Mouse (Mus musculus): ENCODE results near the gene Pam. TPM values are rescaled to one million over a fixed set of nuclear protein-coding genes. Genes with fewer than 3 reads are reported as not detected.

The Pam gene
- polyA plus RNA-seq, 1 experiment: 35.4 TPM

DNA sequence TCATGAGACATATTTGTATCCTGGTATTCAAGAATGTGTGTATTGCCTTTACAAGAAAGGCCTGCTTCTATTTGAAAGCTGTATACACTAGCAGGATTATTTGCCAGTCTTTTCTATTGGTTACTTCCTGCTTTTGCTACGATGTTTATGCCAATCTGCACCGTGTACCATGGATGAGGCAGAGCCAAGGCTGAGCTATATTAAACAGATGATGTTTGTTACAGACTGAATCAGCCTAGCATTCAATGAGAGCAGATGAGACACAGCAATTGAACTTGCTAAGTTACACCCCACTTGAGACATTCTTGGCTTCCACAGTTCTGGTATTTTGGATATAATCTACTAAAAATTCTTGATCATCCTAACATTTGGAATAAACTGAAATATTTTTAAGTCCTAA lies 267.9 kb downstream of the Pam start:
- H3K27ac ChIP-seq (ENCODE audit: insufficient read depth, low read length): no peak overlapping the region
- no peak for TF ChIP-seq CTCF (IDR thresholded peaks at IDR 0.05; ENCODE audit: borderline replicate concordance, insufficient read depth, low read depth, low read length)
- no peak for TF ChIP-seq POLR2A (IDR thresholded peaks at IDR 0.05; ENCODE audit: borderline replicate concordance, insufficient read depth, low read length)
- no peaks in the 10 kb centered on the region for H3K27me3 ChIP-seq (ENCODE audit: control insufficient read depth, insufficient read depth, low read length)
- no peak for DNase-seq
- H3K4me1 ChIP-seq (ENCODE audit: control insufficient read depth, insufficient read depth, low read length): no peaks in the 10 kb centered on the region
- no peak overlapping the region for H3K4me3 ChIP-seq (replicated peaks; ENCODE audit: insufficient read depth, low read depth, low read length)
- 59% methylated on average over 2 of the region's 2 CpGs for WGBS

- no peak overlapping the region for H3K4me3 ChIP-seq (replicated peaks; ENCODE audit: insufficient read depth, low read depth, low read length)
- TF ChIP-seq POLR2A (IDR thresholded peaks at IDR 0.05; ENCODE audit: borderline replicate concordance, insufficient read depth, low read length) (no peak), CTCF (IDR thresholded peaks at IDR 0.05; ENCODE audit: borderline replicate concordance, insufficient read depth, low read depth, low read length) (no peak)
These were observed 272.5 kb downstream of the Pam start for GRCm38 (mm10) chr1:97822904-97823303.

GRCm38 (mm10) chr1:97822203-97822602 lies 273.2 kb downstream of the Pam start:
- Histone ChIP-seq H3K27ac (ENCODE audit: insufficient read depth, low read length) (no peak overlapping the region), H3K4me3 (replicated peaks; ENCODE audit: insufficient read depth, low read depth, low read length) (no peak overlapping the region), H3K4me1 (ENCODE audit: control insufficient read depth, insufficient read depth, low read length) (no peaks in the 10 kb centered on the region), H3K27me3 (ENCODE audit: control insufficient read depth, insufficient read depth, low read length) (no peaks in the 10 kb centered on the region)
- WGBS: 92% methylated on average over 5 of the region's 5 CpGs
- TF ChIP-seq CTCF (IDR thresholded peaks at IDR 0.05; ENCODE audit: borderline replicate concordance, insufficient read depth, low read depth, low read length) (no peak), POLR2A (IDR thresholded peaks at IDR 0.05; ENCODE audit: borderline replicate concordance, insufficient read depth, low read length) (no peak)
- DNase-seq: no peak

More at GRCm38 (mm10) chr1:97822904-97823303, 272.5 kb downstream of the Pam start:
- no peaks in the 10 kb centered on the region for H3K27me3 ChIP-seq (ENCODE audit: control insufficient read depth, insufficient read depth, low read length)
- 95% methylated on average over 7 of the region's 7 CpGs for WGBS
- DNase-seq: no peak
- no peak overlapping the region for H3K27ac ChIP-seq (ENCODE audit: insufficient read depth, low read length)
- H3K4me1 ChIP-seq (ENCODE audit: control insufficient read depth, insufficient read depth, low read length): no peaks in the 10 kb centered on the region

DNA sequence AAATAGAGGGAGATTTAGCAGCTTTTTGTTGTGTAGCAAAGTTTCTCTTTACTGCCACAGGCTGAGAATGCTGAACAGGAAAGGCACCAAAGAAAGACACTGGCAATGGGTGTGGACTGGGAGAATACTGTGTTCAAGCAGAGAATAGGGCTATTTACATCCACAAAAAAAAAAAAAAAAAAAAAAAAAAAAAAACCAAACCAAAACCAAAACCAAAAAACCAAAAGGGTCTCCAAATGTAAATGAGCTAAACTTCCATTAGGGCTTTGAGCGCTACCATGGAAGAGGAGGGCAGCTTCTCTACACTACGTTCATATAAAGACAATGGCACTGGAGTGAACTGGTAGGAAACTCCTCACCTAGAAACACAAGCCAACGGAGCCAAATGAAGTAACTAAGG lies 274.2 kb downstream of the Pam start:
- WGBS: 98% methylated on average over 3 of the region's 3 CpGs
- no peak for DNase-seq
- TF ChIP-seq POLR2A (IDR thresholded peaks at IDR 0.05; ENCODE audit: borderline replicate concordance, insufficient read depth, low read length) (no peak), CTCF (IDR thresholded peaks at IDR 0.05; ENCODE audit: borderline replicate concordance, insufficient read depth, low read depth, low read length) (no peak)
- Histone ChIP-seq H3K4me1 (ENCODE audit: control insufficient read depth, insufficient read depth, low read length) (no peaks in the 10 kb centered on the region), H3K4me3 (replicated peaks; ENCODE audit: insufficient read depth, low read depth, low read length) (no peak overlapping the region), H3K27ac (ENCODE audit: insufficient read depth, low read length) (no peak overlapping the region), H3K27me3 (ENCODE audit: control insufficient read depth, insufficient read depth, low read length) (no peaks in the 10 kb centered on the region)

DNA sequence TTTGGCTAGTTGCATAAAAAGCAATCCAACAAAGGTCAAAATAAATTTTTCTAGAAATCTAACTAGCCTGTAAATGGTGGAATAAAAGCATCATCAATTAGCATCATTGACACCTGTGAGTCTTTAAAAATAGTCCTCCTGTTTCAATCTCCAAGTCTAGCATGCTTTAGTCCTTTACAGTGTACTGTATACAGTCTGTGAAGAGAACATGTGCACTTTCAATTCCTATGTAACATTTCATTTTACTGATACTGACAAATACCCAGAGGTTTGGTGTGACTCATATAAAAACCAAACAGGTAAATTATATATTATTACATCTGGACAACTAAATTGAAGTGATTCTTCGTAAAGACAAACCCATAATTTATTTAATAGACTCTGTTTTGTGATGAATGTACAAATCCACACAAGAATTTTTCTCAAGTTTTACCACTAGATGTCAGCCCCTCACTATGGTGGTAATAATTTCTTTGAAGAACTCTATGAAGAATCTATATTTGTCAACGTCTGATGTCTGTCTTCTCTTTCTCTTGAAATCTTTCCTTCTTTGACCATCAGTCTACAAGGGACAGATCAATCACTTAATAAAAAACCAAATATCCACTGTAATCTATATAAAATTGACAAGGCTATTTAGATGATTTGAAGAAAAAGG lies 286.1 kb downstream of the Pam start:
- no peak for DNase-seq
- H3K27me3 ChIP-seq (ENCODE audit: control insufficient read depth, insufficient read depth, low read length): no peaks in the 10 kb centered on the region
- H3K4me3 ChIP-seq (replicated peaks; ENCODE audit: insufficient read depth, low read depth, low read length): no peak overlapping the region
- TF ChIP-seq POLR2A (IDR thresholded peaks at IDR 0.05; ENCODE audit: borderline replicate concordance, insufficient read depth, low read length): no peak
- peak; percentile 32; the same call in 1 of the 2 replicates for TF ChIP-seq CTCF (IDR thresholded peaks at IDR 0.05; ENCODE audit: borderline replicate concordance, insufficient read depth, low read depth, low read length)
- H3K4me1 ChIP-seq (ENCODE audit: control insufficient read depth, insufficient read depth, low read length): no peaks in the 10 kb centered on the region
- WGBS: 16% methylated on average over 2 of the region's 2 CpGs
- no peak overlapping the region for H3K27ac ChIP-seq (ENCODE audit: insufficient read depth, low read length)

GRCm38 (mm10) chr1:97804520-97804919 lies 290.9 kb downstream of the Pam start:
- Histone ChIP-seq H3K27ac (ENCODE audit: insufficient read depth, low read length) (no peak overlapping the region), H3K4me1 (ENCODE audit: control insufficient read depth, insufficient read depth, low read length) (no peaks in the 10 kb centered on the region), H3K27me3 (ENCODE audit: control insufficient read depth, insufficient read depth, low read length) (no peaks in the 10 kb centered on the region), H3K4me3 (replicated peaks; ENCODE audit: insufficient read depth, low read depth, low read length) (no peak overlapping the region)
- DNase-seq: no peak
- TF ChIP-seq CTCF (IDR thresholded peaks at IDR 0.05; ENCODE audit: borderline replicate concordance, insufficient read depth, low read depth, low read length) (no peak), POLR2A (IDR thresholded peaks at IDR 0.05; ENCODE audit: borderline replicate concordance, insufficient read depth, low read length) (no peak)

DNA sequence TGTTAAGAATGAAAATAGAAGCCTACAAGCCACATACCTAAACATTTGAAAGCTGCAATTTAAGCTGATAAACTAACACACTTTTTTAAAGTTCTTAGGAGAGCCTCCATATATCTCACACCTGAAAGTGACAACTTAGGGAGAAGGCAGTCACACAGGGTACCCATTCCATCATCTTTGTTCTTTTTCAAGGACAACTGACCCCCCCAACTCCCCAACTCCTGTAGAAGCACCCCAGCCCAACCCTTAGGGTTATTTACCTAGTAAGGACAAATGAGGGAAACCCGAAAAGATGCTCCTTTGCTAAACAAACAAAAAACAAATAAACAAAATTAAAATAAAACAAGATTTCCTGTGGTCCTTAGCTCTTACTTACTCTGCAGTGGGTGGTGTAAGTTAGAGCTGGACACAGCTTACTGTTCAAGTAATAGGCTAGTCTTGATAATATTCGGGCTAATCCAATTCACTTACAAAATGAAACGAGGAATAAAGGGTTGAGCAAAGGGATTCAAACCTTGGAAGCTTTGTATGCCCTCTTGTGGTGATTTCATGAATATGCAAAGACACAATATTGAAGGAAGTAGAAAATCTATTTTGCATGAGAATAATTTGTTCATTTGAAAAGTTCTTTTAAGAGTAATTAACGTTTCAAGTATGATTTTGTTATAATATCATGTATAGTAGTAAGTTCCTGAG lies 293.1 kb downstream of the Pam start:
- H3K4me1 ChIP-seq (ENCODE audit: control insufficient read depth, insufficient read depth, low read length): no peaks in the 10 kb centered on the region
- 28% methylated on average over 4 of the region's 4 CpGs for whole genome bisulfite sequencing
- DNase-seq: no peak
- no peak overlapping the region for H3K27ac ChIP-seq (ENCODE audit: insufficient read depth, low read length)
- no peak overlapping the region for H3K4me3 ChIP-seq (replicated peaks; ENCODE audit: insufficient read depth, low read depth, low read length)
- no peaks in the 10 kb centered on the region for H3K27me3 ChIP-seq (ENCODE audit: control insufficient read depth, insufficient read depth, low read length)
- TF ChIP-seq CTCF (IDR thresholded peaks at IDR 0.05; ENCODE audit: borderline replicate concordance, insufficient read depth, low read depth, low read length): no peak
- TF ChIP-seq POLR2A (IDR thresholded peaks at IDR 0.05; ENCODE audit: borderline replicate concordance, insufficient read depth, low read length): no peak

DNA sequence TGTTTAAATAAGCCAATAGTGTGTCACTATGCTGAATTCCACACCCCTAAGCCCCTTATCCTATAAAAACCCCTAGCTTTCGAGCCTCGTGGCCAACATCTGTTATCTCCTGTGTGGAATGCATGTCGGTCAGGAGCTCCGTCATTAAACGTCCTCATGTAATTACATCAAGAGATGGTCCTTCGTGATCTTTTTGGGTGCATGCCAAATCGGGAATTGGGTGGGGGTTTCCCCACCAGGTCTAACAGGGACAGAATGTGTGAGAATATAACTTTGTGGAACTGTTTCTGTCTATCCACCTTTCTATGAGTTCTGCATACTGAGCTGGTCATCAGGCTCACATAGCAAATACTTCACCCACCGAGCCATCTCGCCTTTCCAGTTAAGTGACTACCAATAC lies 299.5 kb downstream of the Pam start:
- no peak for TF ChIP-seq POLR2A (IDR thresholded peaks at IDR 0.05; ENCODE audit: borderline replicate concordance, insufficient read depth, low read length)
- no peak for TF ChIP-seq CTCF (IDR thresholded peaks at IDR 0.05; ENCODE audit: borderline replicate concordance, insufficient read depth, low read depth, low read length)
- no peaks in the 10 kb centered on the region for H3K4me1 ChIP-seq (ENCODE audit: control insufficient read depth, insufficient read depth, low read length)

More for the DNA sequence above, 299.5 kb downstream of the Pam start:
- WGBS: 78% methylated on average over 9 of the region's 9 CpGs
- Histone ChIP-seq H3K4me3 (replicated peaks; ENCODE audit: insufficient read depth, low read depth, low read length) (no peak overlapping the region), H3K27me3 (ENCODE audit: control insufficient read depth, insufficient read depth, low read length) (no peaks in the 10 kb centered on the region), H3K27ac (ENCODE audit: insufficient read depth, low read length) (no peak overlapping the region)
- DNase-seq: no peak

Data from cerebellum, adult 2 months (tissue).